ENCODE assay signal across 9 mouse cellular contexts in the genomic region with DNA sequence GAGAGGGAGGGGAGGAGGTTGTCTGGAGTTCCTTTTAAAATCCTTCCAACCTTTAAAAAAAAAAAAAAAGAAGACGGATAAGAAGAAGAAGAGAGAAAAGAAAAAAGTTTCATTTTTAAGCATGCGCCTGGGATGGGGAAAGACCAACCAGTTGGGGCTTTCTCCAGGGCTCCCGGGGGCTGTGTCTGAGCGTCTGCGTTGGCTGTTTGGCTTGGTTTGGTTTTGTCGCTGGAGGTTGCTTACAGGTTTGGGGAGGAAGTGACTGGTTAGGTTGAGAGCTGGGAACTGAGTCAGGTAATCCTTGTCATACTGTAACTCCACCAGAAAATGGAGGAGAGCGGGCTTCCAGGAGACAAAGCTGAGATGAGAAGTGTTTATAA. TPM values are rescaled to one million over a fixed set of nuclear protein-coding genes. Genes with fewer than 3 reads are reported as not detected.
DNase-seq lines count a peak whose midpoint lies in the region; ATAC-seq and TF ChIP-seq lines count a peak whose summit lies in the region.
"Had no signal": no experiment of that assay in that cellular context is flagged by ENCODE, and none has a peak within 500 bp of the region (broad histone marks: within the 10 kb centered on the region; RNA-seq: fewer than 3 reads in every experiment).

No protein-coding gene starts in this region.

- peaks cover 12% of the 10 kb centered on the region for H3K4me1 ChIP-seq in heart, embryonic 10.5 days
- peaks cover 0 to 2% of the 10 kb centered on the region in 2 experiments; a peak in 1 of 4 replicates for H3K4me1 ChIP-seq in ES-E14 (ENCODE audit: control insufficient read depth in 2 of 2, insufficient read depth in 2 of 2, low read length in 2 of 2, poor library complexity in 1 of 2)
- H3K4me1 ChIP-seq in embryonic facial prominence, embryonic 15.5 days, result peaks cover 28% of the 10 kb centered on the region

- H3K4me3 ChIP-seq in heart, embryonic 10.5 days, result peak overlapping the region; percentile 83
- H3K4me3 ChIP-seq in ES-E14 (ENCODE audit: insufficient read depth in 1 of 2, low read depth in 1 of 2, low read length in 2 of 2, poor library complexity in 1 of 2, severe bottlenecking in 1 of 2), result peak overlapping the region; percentile 80 to 85; a peak in 3 of 4 replicates
- H3K4me3 ChIP-seq in embryonic facial prominence, embryonic 15.5 days (replicated peaks), result peak overlapping the region; percentile 74
- H3K4me3 ChIP-seq in myocyte, result peak overlapping the region; percentile 96

- in situ Hi-C loops in ES-E14 (cut with MboI; ENCODE audit: low sequenced_read_pairs in 2 of 2, unreplicated experiment in 2 of 2), result no loop called here

- ATAC-seq in embryonic facial prominence, embryonic 15.5 days (ENCODE audit: insufficient number of reproducible peaks, low FRiP score, low TSS enrichment, low read depth), result no peak
- ATAC-seq in CD4-positive, CD25-positive, alpha-beta regulatory T cell, adult 4 months, result no peak

- TF ChIP-seq POLR2A in myocyte (IDR thresholded peaks at IDR 0.05; ENCODE audit: insufficient read length, low read depth), result no peak

- intact Hi-C loops in heart, postnatal 25 days (cut with DNase I), result loop anchor here (5.0 to 10.0 kb wide), 2 partner anchors 128 to 1025 kb away; no protein-coding TSS in a partner anchor

- 12% methylated on average over 7 of the region's 7 CpGs for WGBS in heart, embryonic 10.5 days
- WGBS in embryonic facial prominence, embryonic 15.5 days, result 11% methylated on average over 7 of the region's 7 CpGs

- no peaks in the 10 kb centered on the region for H3K9me3 ChIP-seq in heart, embryonic 10.5 days
- no peaks in the 10 kb centered on the region for H3K9me3 ChIP-seq in ES-E14 (ENCODE audit: control insufficient read depth, insufficient read depth, low read depth, low read length)
- no peaks in the 10 kb centered on the region for H3K9me3 ChIP-seq in embryonic facial prominence, embryonic 15.5 days (replicated peaks)

- peak overlapping the region; percentile 92 for H3K4me2 ChIP-seq in embryonic facial prominence, embryonic 15.5 days (replicated peaks)
- peak overlapping the region; percentile 98 for H3K4me2 ChIP-seq in myocyte (ENCODE audit: low read depth)

- H3K79me2 ChIP-seq in myocyte (ENCODE audit: control insufficient read depth, insufficient read depth), result peaks cover 36% of the 10 kb centered on the region

- H3K9ac ChIP-seq in ES-E14 (ENCODE audit: insufficient read depth, low read depth, low read length, poor library complexity, severe bottlenecking), result peak overlapping the region; percentile 86; the same call in 1 of the 2 replicates
- peak overlapping the region; percentile 54; the same call in 1 of the 2 replicates for H3K9ac ChIP-seq in embryonic facial prominence, embryonic 15.5 days

- H3K27me3 ChIP-seq in heart, embryonic 10.5 days (ENCODE audit: insufficient read depth, poor library complexity, severe bottlenecking), result no peaks in the 10 kb centered on the region
- H3K27me3 ChIP-seq in embryonic facial prominence, embryonic 15.5 days, result no peaks in the 10 kb centered on the region
- no peaks in the 10 kb centered on the region for H3K27me3 ChIP-seq in myocyte (ENCODE audit: control insufficient read depth, insufficient read depth, insufficient read length)

- peak overlapping the region; percentile 76 for H3ac ChIP-seq in myocyte (ENCODE audit: control insufficient read depth, insufficient read length)

- DNase-seq in heart, embryonic 10.5 days (ENCODE audit: low spot score), result no peak
- DNase-seq in heart, postnatal 25 days (ENCODE audit: low spot score), result no peak
- no peak for DNase-seq in ES-E14 (ENCODE audit: low read depth, low spot score)
- DNase-seq in kidney, postnatal 10 days, result peak; percentile 40
- DNase-seq in spleen, postnatal 14 days (ENCODE audit: low spot score in 2 of 2), result no peak

- no peaks in the 10 kb centered on the region for H3K36me3 ChIP-seq in heart, embryonic 10.5 days
- no peaks in the 10 kb centered on the region; the same call in none of the 2 replicates for H3K36me3 ChIP-seq in ES-E14 (ENCODE audit: control insufficient read depth, insufficient read depth, low read length, poor library complexity, severe bottlenecking)
- no peaks in the 10 kb centered on the region for H3K36me3 ChIP-seq in embryonic facial prominence, embryonic 15.5 days
- H3K36me3 ChIP-seq in myocyte (ENCODE audit: control insufficient read depth, insufficient read depth), result no peaks in the 10 kb centered on the region

- peak overlapping the region; percentile 99 for H3K27ac ChIP-seq in heart, embryonic 10.5 days
- H3K27ac ChIP-seq in ES-E14 (ENCODE audit: insufficient read depth, low read depth, low read length, poor library complexity, severe bottlenecking), result no peak overlapping the region; the same call in 1 of the 2 replicates
- H3K27ac ChIP-seq in embryonic facial prominence, embryonic 15.5 days (replicated peaks), result peak overlapping the region; percentile 94
- H3K27ac ChIP-seq: macrophage had no signal

TF ChIP-seq in ES-E14, 5 proteins besides CTCF, POLR2A, EP300 and RAD21:
- no peak for TF ChIP-seq ZC3H11A (IDR thresholded peaks at IDR 0.05; ENCODE audit: borderline replicate concordance, low read depth, low read length)
- TF ChIP-seq ZNF384 (IDR thresholded peaks at IDR 0.05; ENCODE audit: low read depth, low read length), result 0 out of 2 replicates have a peak, but pooled peaks have one; percentile 36

TF ChIP-seq in myocyte, 11 proteins besides CTCF, POLR2A, EP300 and RAD21:
- TF ChIP-seq MAX (IDR thresholded peaks at IDR 0.05; ENCODE audit: low read depth) (no peak), USF1 (IDR thresholded peaks at IDR 0.05; ENCODE audit: low read depth) (no peak), E2F4 (IDR thresholded peaks at IDR 0.05; ENCODE audit: insufficient read depth) (no peak), TCF3 (IDR thresholded peaks at IDR 0.05; ENCODE audit: insufficient read length, low read depth) (no peak), MYOD1 (IDR thresholded peaks at IDR 0.05; ENCODE audit: control insufficient read depth in 1 of 3, insufficient read length in 2 of 3, low read depth in 2 of 3) (no peak), CEBPB (IDR thresholded peaks at IDR 0.05; ENCODE audit: insufficient read depth, poor library complexity, severe bottlenecking) (no peak), REST (IDR thresholded peaks at IDR 0.05; ENCODE audit: insufficient read depth, insufficient read length) (no peak), POLR2AphosphoS2 (IDR thresholded peaks at IDR 0.05; ENCODE audit: insufficient read length, low read depth) (no peak), SRF (IDR thresholded peaks at IDR 0.05; ENCODE audit: control insufficient read depth, insufficient read length, low read depth) (no peak), TCF12 (IDR thresholded peaks at IDR 0.05; ENCODE audit: insufficient read depth, poor library complexity, severe bottlenecking) (no peak), MYOG (IDR thresholded peaks at IDR 0.05; ENCODE audit: control insufficient read depth in 1 of 3, insufficient read depth in 1 of 3, insufficient read length in 2 of 3, low read depth in 2 of 3) (no peak)

RNA-seq across cellular contexts. Expression of gene Zfp462, which starts 4.7 kb away (rescaled TPM):
- polyA plus RNA-seq in heart, embryonic 10.5 days (2016; fragmentation: Nextera tagmentation; extraction: Ambion mirVana), result 4.0 and 5.7 TPM in 2 replicates
- total RNA-seq in heart, postnatal 25 days (2021), result 10 to 100 TPM in 1 of 2 experiments, 1 to 10 TPM in 1; 6.1 to 10.5 TPM
- 48.8 and 63.7 TPM in 2 replicates for total RNA-seq in ES-E14 (2012; rRNA removed)
- polyA plus RNA-seq in embryonic facial prominence, embryonic 15.5 days (2015; fragmentation: Nextera tagmentation; extraction: Ambion mirVana), result 3.5 and 3.7 TPM in 2 replicates
- polyA plus RNA-seq in myocyte (2012; fragmentation: generic; extraction: Trizol), result 3.1 TPM
- not detected for polyA plus RNA-seq in CD4-positive, CD25-positive, alpha-beta regulatory T cell, adult 4 months (2017; shearing (Covaris generic))
